In the genomic region with DNA sequence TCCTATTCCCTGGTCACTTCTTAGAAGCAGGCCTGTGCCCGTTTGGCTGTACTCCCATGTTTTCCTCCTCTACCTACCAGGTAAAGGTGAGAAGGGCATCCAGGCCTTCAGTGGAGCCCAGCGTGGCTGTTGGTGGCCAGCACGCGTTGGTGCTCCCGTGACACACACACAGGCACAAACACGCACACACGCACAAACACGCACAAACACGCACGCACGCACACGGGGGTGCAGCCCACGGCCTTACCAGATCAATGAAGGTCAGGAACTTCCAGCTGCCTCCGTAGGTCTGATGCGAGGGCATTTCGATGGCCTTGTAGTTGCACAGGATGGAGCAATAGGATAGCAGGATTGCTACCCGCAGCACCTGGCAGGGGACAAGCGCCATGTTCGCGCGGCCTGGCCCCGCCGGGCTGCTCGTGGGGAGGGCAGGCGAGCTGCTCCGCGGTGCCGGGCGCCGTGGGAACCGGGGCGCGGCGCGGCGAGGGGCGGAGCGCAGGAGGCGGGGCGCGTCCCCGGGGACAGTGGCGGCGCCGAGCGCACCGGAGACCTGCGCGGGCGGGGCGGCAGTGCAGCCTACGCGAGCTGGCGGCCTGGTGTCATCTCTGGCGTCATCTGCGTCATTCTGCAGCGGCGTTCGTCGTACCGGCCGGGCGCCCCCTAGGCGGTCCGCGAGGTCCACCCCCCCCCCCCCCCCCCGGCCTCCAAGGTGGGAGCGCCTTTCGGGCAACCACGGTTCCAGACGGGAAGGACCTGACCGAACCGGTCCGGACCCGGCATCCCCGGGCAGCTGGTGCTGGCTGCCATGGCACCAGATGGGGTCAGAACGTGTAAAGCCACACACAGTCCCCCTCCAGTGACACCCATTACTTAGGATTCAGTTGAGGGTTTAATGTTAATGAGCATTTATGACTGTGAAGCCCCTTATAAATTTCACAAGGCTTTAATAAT, we compare ENCODE assay signal across 8 mouse cellular contexts. TPM values are rescaled to one million over a fixed set of nuclear protein-coding genes. Genes with fewer than 3 reads are reported as not detected.
DNase-seq lines count a peak whose midpoint lies in the region; ATAC-seq and TF ChIP-seq lines count a peak whose summit lies in the region.

A gene (minus strand): TSS at position 610 of the 951 bp plus-strand sequence.

- no peaks in the 10 kb centered on the region for H3K36me3 ChIP-seq in macrophage (ENCODE audit: inconsistent target)

- WGBS in macrophage (ENCODE audit: missing documents): 1% methylated on average over 44 of the region's 77 CpGs

- ATAC-seq in activated CD4-positive, CD25-positive, alpha-beta regulatory T cell, adult 4 months: peak; percentile 85
- peak; percentile 80 for ATAC-seq in inflammation-experienced regulatory T-cells, adult 6 months

- no peaks in the 10 kb centered on the region for H3K79me2 ChIP-seq in macrophage (ENCODE audit: inconsistent target)

- TF ChIP-seq POLR2A in cortical plate, adult 2 months (IDR thresholded peaks at IDR 0.05; ENCODE audit: extremely low read depth, insufficient read depth, low read length): no peak

- peak within 1 kb of the TSS; percentile 81 for H3K4me3 ChIP-seq in cortical plate, adult 2 months (ENCODE audit: insufficient read depth, low read length)
- peak within 1 kb of the TSS; percentile 36 for H3K4me3 ChIP-seq in macrophage (ENCODE audit: inconsistent target)

- H3K4me1 ChIP-seq in cortical plate, adult 2 months (ENCODE audit: control insufficient read depth, insufficient read depth, low read length): peaks cover 4% of the 10 kb centered on the region; the same call in 1 of the 2 replicates

- H3K27ac ChIP-seq in cortical plate, adult 2 months (ENCODE audit: insufficient read depth, low read length): peak within 1 kb of the TSS; percentile 74
- no peak within 1 kb of the TSS for H3K27ac ChIP-seq in macrophage

- TF ChIP-seq CTCF in cortical plate, adult 2 months (IDR thresholded peaks at IDR 0.05; ENCODE audit: extremely low read depth, insufficient read depth, low read length): no peak

- peak; percentile 73 for DNase-seq in gastrocnemius, postnatal 25 days
- DNase-seq in left cerebral cortex, adult 8-10 months (ENCODE audit: low spot score in 2 of 2): peak; percentile 54 to 73
- peak; percentile 51 for DNase-seq in retina, postnatal 7 days (ENCODE audit: low read depth, low spot score)
- peak; percentile 52 to 67 for DNase-seq in urinary bladder, adult 18-20 months (ENCODE audit: low spot score in 2 of 2)

RNA-seq across cellular contexts. Expression of the gene that starts here (rescaled TPM):
- 10 to 100 TPM; 15.6 to 19.7 TPM for polyA plus RNA-seq in activated CD4-positive, CD25-positive, alpha-beta regulatory T cell, adult 4 months (2017; shearing (Covaris generic))
- polyA plus RNA-seq in cortical plate, adult 2 months (2012; rRNA removed): 68.7 and 69.4 TPM in 2 replicates
- 10 to 100 TPM; 19.5 to 22.7 TPM for total RNA-seq in gastrocnemius, postnatal 25 days (2021)
- 10 to 100 TPM; 13.9 to 33.7 (median 25.6) TPM for polyA plus RNA-seq in inflammation-experienced regulatory T-cells, adult 6 months (2017; shearing (Covaris generic))
- 10 to 100 TPM; 63.3 to 70.3 (median 66.1) TPM for total RNA-seq in left cerebral cortex, adult 8-10 months (2022)
- 10 to 100 TPM in 21 of 26 experiments, 1 to 10 TPM in 5; 4.4 to 44.1 (median 13.9) TPM for total RNA-seq in macrophage (2018; cell fraction: chromatin; rRNA removed)
- 10 to 100 TPM in 14 of 26 experiments, 1 to 10 TPM in 12; 6.4 to 12.5 (median 10.1) TPM for total RNA-seq in macrophage (2018; cell fraction: cytosol; rRNA removed)
- total RNA-seq in macrophage (2018; cell fraction: nucleus; rRNA removed): 10 to 100 TPM in 23 of 26 experiments, 1 to 10 TPM in 3; 8.1 to 53.8 (median 15.3) TPM
- polyA plus RNA-seq in macrophage (2018): 8.5 to 15.6 TPM (median 12.4 TPM) in 3 replicates
